Mouse (Mus musculus) limb, embryonic 10.5 days (tissue): ENCODE measurements around the gene Cd27. TPM values are rescaled to one million over a fixed set of nuclear protein-coding genes. Genes with fewer than 3 reads are reported as not detected.

ENCODE experiments used
- DNase-seq: peaks from one replicate; pipeline ENCODE4 v3.0.0-alpha.2; 2017; ENCODE audit warnings: low spot score
- H3K27ac ChIP-seq: fragments of 300-500 bp; sonication (generic); 2 replicates; pipeline ENCODE4 v1.5.1; 2016; ENCODE audit warnings: mild to moderate bottlenecking
- H3K27me3 ChIP-seq: fragments of 300-500 bp; sonication (generic); 2 replicates; pipeline ENCODE4 v1.6.1; 2016; ENCODE audit warnings: low read depth, mild to moderate bottlenecking; ENCODE audit not compliant: poor library complexity, severe bottlenecking
- H3K36me3 ChIP-seq: fragments of 300-500 bp; sonication (generic); 2 replicates; pipeline ENCODE4 v1.6.1; 2016; ENCODE audit warnings: mild to moderate bottlenecking, moderate library complexity
- H3K4me1 ChIP-seq: fragments of 300-500 bp; sonication (generic); 2 replicates; pipeline ENCODE4 v1.6.1; 2016
- H3K4me3 ChIP-seq: fragments of 300-500 bp; sonication (generic); 2 replicates; pipeline ENCODE4 v1.5.1; 2016; ENCODE audit warnings: mild to moderate bottlenecking, moderate library complexity
- H3K9me3 ChIP-seq: fragments of 300-500 bp; sonication (generic); replicated peaks from 2 replicates; pipeline ENCODE4 v1.6.1; 2016; ENCODE audit warnings: mild to moderate bottlenecking
- WGBS: fragments of 180-500 bp; shearing (Covaris S2); methylation state at CpG from one replicate; pipeline ENCODE4 v1.1.7; 2016; 5-methylcytosine and 5-hydroxymethylcytosine counted together
- polyA plus RNA-seq: library from polyadenylated mRNA; unstranded; fragments of >200 nt; fragmentation: Nextera tagmentation; extraction: Ambion mirVana; gene quantifications from 2 replicates; pipeline ENCODE4 v1.2.1, GENCODE M21; 2016

The Cd27 gene
- polyA plus RNA-seq, 1 experiment from 2014 or later, result 1.6 TPM

DNA sequence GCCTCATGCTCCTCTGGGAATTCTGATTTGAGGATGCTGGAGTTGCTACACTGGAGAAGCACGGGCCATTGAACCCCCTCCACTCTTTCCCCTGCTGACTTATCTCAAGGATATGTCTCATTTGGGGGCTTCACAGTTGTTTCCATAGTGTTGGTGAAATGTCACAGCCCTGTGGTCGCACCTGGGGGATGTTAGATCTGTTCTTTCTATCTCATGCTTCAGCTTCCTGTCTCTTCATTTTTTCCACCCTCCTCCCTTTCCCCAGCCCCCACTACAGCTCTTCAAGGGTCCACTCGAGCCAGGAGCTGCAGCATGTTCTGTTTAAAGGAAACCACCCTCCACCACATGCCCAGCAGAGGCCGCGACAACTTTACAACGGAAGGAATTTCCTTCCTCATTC, 1.6 kb upstream of the Cd27 start:
- H3K4me3 ChIP-seq, result no peak overlapping the region
- H3K36me3 ChIP-seq, result no peaks in the 10 kb centered on the region
- no peak overlapping the region for H3K27ac ChIP-seq
- whole genome bisulfite sequencing, result 75% methylated on average over 6 of the region's 6 CpGs
- no peaks in the 10 kb centered on the region for H3K27me3 ChIP-seq
- H3K9me3 ChIP-seq, result no peaks in the 10 kb centered on the region
- no peak for DNase-seq
- peaks cover 6% of the 10 kb centered on the region; the same call in 1 of the 2 replicates for H3K4me1 ChIP-seq

DNA sequence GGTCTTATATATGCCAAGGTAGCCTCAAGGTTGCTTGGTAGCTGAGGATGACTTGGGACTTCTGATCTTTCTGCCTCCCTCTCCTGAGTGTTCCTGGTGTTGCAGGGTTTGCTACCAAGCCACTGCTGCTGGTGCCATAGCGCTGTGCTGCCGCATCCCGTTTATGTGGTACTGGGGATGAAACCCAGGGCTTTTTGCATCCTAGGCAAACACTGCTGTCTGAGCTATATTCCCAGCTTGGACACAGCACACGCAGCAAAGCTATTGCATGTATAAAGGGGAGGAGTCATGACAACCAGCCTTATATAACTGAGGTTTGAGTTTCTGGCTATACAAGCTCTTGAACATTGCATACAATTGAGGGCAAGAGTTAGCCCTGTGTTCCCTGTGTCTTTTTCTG, 611 bp upstream of the Cd27 start:
- Histone ChIP-seq H3K36me3 (no peaks in the 10 kb centered on the region), H3K4me3 (no peak overlapping the region), H3K9me3 (no peaks in the 10 kb centered on the region), H3K27me3 (no peaks in the 10 kb centered on the region), H3K4me1 (peaks cover 6% of the 10 kb centered on the region), H3K27ac (no peak overlapping the region)
- 85% methylated on average over 4 of the region's 4 CpGs for WGBS
- DNase-seq, result no peak

DNA sequence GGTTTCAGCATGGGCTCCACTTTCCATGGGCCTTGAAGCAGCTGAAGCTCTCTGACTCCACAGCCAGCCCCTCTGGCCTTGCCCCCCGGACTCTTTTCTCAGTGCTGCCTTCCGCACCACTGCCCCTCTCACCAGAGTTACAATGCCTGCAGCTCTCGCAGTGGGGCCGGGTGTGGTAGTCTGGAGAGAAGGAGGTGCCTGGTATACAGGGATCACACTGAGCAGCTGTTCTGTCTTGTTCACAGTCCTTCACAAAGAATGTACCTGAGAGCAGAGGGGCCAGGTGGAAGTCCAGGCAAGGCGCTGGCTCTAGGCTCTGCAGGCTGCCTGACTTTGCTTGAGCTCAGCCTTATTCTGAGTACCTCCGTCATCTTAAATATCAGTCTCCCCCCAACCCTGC, 469 bp downstream of the Cd27 start:
- Histone ChIP-seq H3K9me3 (no peaks in the 10 kb centered on the region), H3K36me3 (no peaks in the 10 kb centered on the region), H3K4me3 (no peak overlapping the region), H3K27me3 (no peaks in the 10 kb centered on the region), H3K27ac (no peak overlapping the region), H3K4me1 (peaks cover 16% of the 10 kb centered on the region)
- 81% methylated on average over 6 of the region's 6 CpGs for WGBS
- no peak for DNase-seq

DNA sequence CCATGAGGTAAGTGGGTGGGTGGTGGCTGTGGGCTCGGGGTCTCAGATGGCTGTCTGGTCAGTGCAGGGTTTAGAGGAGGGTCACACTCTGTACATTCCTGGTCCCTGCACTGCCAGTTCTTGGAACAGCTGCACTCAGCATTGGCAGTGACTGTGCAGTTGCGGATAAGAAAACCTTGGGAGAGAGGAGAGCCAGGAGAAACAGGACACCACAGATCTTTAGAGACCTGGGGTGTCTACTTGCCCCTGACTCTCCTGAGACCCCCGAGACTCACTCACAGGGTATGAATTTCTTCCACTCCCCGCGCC, 2.3 kb downstream of the Cd27 start:
- 73% methylated on average over 5 of the region's 5 CpGs for WGBS
- Histone ChIP-seq H3K36me3 (no peaks in the 10 kb centered on the region), H3K27me3 (no peaks in the 10 kb centered on the region), H3K4me3 (no peak overlapping the region), H3K4me1 (peaks cover 26% of the 10 kb centered on the region), H3K27ac (no peak overlapping the region), H3K9me3 (no peaks in the 10 kb centered on the region)
- no peak for DNase-seq

DNA sequence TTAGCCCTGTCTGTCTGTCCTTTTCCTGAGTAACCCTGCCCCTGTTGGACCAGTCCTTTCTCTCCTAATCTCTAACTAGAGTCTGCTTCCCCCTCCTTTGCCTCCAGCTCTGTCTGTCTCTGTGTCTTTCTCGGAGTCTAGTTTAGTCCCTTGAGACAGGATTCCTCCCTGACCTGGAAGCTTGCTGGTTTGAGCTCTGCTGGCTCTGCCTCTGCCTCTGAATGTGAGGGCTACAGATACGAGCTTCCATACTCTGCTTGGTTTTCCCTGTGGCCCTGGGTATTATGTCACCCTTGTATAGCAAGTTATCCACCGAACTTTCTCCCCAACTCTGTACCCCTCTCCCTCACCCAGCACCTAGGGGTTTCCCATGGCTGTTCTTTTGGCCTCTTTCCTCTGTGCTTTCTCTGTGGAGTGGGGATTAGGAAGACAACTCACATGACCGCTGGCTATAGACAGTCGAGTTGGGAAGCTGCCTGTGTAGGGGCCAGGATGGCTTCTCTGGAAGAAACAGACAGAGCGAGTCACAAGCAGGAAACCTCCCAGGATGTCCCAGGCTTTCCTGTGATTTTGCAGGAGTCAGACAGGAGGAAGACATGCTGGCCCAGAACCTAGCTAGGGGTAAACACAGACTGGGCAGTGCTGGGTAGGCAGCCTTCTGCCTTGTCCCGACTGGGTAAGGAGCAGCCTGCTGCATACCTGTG, 2.8 kb downstream of the Cd27 start:
- Histone ChIP-seq H3K4me1 (peaks cover 26% of the 10 kb centered on the region), H3K27ac (no peak overlapping the region), H3K36me3 (no peaks in the 10 kb centered on the region), H3K4me3 (no peak overlapping the region), H3K9me3 (no peaks in the 10 kb centered on the region), H3K27me3 (no peaks in the 10 kb centered on the region)
- WGBS, result 70% methylated on average over 7 of the region's 7 CpGs
- no peak for DNase-seq

DNA sequence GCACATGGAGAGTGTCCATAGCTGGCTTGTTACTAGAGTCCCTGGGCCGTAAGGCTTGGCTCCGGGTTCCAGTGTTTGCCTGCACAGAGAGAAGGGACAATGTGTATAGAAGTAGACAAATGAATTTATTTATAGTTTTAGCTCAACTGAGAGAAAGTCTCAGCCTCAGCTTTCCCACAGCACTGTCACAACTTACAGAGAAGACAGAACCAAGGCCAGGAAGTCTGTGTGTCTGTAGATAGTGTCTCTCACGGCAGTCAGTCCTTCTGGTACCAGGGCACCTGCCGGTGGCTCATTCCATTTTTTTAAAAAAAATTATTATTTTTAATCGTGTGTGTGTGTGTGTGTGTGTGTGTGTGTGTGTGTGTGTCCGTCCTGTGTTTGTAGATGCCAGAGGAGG, 4.3 kb downstream of the Cd27 start:
- H3K4me3 ChIP-seq, result no peak overlapping the region
- no peaks in the 10 kb centered on the region for H3K9me3 ChIP-seq
- DNase-seq, result no peak
- peaks cover 34% of the 10 kb centered on the region for H3K4me1 ChIP-seq
- no peaks in the 10 kb centered on the region for H3K36me3 ChIP-seq
- WGBS, result 76% methylated on average over 6 of the region's 6 CpGs
- no peaks in the 10 kb centered on the region for H3K27me3 ChIP-seq
- H3K27ac ChIP-seq, result no peak overlapping the region

DNA sequence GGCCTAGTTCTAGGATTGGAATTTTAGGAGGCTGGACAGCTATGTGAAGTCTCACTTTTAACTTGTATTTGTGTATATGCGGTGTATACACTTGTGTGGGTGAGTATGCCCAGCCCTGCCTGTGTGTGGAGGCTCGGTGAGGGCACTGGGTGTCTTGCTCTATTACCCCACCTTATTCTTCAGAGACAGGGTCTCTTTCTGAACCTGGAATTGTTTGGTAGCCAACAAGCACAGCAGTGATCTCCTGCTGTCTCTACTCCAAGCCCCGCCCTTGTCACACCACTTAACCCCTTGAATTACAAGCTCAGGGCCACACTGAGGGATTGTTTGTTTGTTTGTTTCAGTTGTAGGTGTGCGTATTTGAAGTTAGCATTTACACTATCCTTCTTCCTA, 4.8 kb downstream of the Cd27 start:
- WGBS, result 51% methylated on average over 4 of the region's 4 CpGs
- Histone ChIP-seq H3K4me1 (peaks cover 34% of the 10 kb centered on the region), H3K36me3 (no peaks in the 10 kb centered on the region), H3K27ac (peak overlapping the region; percentile 83; the same call in 1 of the 2 replicates), H3K4me3 (peak overlapping the region; percentile 58), H3K9me3 (no peaks in the 10 kb centered on the region), H3K27me3 (no peaks in the 10 kb centered on the region)
- DNase-seq, result no peak

DNA sequence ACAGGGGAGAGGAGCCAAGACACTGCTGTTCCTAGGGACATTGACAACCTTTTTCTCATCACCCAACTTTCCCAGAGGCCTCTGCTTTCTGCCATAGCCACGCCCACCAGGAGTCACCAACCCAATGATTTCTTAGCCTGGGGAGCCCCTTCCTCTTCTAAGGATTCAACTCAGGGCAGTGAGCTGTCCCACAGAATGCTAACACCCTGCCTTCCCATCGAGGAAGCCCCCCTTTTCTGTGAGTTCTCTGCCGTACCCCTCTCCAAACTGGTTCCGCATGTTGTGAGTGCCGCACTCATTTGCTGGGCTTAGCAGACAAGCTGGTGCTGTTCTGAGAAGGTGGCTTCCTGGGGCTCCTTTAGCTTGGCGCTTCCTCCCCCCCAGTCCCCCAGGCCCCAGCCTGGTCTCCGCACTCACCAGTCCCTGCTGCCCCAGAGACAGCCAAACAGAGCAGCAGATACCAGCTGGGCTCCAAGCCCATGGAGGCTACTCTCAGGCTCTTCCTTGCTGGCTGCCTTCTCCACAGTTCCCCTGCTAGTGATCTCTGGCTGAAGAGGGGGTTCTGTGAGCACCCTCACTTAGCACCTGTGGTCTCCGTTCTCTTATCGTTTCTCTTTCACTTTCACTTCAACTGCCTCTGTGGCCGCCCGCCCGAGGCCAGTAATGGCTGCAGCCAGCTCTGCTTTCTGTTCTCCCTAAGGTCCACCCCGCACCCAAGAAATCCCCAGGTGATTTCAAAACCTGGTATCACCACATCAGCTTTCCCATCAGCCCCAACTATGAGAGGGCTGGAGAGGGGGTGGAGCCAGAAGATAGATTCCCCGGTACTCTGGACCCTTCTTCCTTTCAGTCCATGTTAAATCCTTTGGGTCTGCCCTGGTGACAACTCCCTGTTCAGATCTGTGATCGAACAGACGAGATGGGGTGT, 5.4 kb downstream of the Cd27 start, which contains the start of gene Tapbpl:
Gene Tapbpl, minus strand, starts transcription at position 744 of the 928 bp plus-strand sequence.
- H3K4me1 ChIP-seq, result peaks cover 34% of the 10 kb centered on the region
- H3K4me3 ChIP-seq, result peak within 1 kb of the TSS; percentile 58
- 4% methylated on average over 16 of the region's 16 CpGs for WGBS
- H3K36me3 ChIP-seq, result no peaks in the 10 kb centered on the region
- H3K27me3 ChIP-seq, result no peaks in the 10 kb centered on the region
- DNase-seq, result peak; percentile 44
- H3K9me3 ChIP-seq, result no peaks in the 10 kb centered on the region
- peak within 1 kb of the TSS; percentile 83 for H3K27ac ChIP-seq

DNA sequence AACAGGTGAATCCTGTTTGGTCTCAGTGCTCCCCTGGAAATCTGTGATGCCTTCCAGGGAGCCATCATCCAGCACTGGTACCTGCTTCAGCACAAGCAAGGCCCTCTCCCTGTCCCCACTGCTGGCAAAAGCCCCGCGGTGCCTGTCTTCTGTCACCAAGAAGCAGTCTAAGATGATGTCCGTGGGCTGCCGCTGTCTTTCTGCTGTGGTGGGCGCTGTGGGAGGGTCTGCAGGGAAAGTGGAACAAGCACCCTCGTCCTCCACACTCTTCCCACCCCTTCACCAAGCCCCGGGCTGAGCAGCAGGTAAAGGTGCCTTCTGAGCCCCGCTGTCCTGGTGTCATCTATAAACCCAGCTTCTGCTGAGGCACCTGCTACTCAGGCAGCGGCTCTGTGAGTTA, 6.2 kb downstream of the Cd27 start:
- Histone ChIP-seq H3K27me3 (no peaks in the 10 kb centered on the region), H3K27ac (no peak overlapping the region), H3K9me3 (no peaks in the 10 kb centered on the region), H3K4me3 (no peak overlapping the region), H3K4me1 (peaks cover 34% of the 10 kb centered on the region), H3K36me3 (no peaks in the 10 kb centered on the region)
- no peak for DNase-seq
- WGBS, result 66% methylated on average over 9 of the region's 9 CpGs

DNA sequence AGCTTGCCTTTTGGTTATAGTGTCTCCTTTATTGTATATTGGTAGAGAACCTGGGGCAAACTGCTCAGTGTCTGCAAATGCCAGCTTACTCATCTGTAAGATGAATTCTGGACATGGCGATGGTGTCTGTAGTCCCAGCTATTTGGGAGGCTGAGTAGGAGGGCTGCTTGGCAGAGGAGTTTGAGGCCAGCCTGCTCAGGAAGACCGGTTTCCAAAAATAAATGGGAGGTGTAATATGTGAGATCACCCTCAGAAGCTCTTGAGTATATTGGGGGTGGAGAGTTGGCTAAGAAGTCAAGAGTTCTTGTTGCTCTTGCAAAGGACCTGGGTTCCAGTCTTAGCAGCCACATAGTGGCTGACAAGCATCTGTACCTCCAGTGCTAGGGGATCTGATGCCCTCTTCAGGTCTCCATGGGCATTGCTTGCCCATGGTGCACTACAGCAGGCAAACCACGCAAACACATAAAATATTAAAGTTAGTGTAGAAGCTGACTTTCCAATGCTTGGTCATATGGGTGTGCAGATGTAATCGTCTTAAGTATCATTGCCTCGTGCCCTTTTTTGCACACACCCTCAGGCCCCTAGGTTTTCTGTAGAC, 11.2 kb downstream of the Cd27 start:
- Histone ChIP-seq H3K27me3 (no peaks in the 10 kb centered on the region), H3K36me3 (0 out of 2 replicates have a peak, but pooled peaks cover 3% of the 10 kb centered on the region), H3K4me1 (peaks cover 11% of the 10 kb centered on the region), H3K4me3 (no peak overlapping the region), H3K27ac (no peak overlapping the region), H3K9me3 (no peaks in the 10 kb centered on the region)
- WGBS, result 84% methylated on average over 5 of the region's 5 CpGs
- DNase-seq, result no peak

DNA sequence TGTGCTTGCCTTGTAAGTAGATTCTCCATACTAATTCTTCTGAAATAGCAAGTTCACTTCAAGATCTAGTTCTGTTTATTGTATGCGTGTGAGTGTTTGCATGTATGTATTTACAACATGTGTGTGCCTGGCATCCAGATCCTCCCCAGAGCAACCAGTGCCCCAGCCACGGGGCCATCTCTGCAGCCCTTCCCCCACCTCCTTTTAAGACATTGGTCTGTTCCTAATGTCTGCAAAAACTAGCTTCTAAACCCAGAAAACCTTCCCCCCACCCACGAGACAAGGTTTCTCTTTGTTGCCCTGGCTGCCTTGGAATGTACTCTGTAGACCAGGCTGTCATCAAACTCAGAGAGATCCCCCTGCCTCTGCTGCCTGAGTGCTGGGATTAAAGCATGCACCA, 14.2 kb downstream of the Cd27 start:
- WGBS, result 78% methylated on average over 3 of the region's 3 CpGs

DNA sequence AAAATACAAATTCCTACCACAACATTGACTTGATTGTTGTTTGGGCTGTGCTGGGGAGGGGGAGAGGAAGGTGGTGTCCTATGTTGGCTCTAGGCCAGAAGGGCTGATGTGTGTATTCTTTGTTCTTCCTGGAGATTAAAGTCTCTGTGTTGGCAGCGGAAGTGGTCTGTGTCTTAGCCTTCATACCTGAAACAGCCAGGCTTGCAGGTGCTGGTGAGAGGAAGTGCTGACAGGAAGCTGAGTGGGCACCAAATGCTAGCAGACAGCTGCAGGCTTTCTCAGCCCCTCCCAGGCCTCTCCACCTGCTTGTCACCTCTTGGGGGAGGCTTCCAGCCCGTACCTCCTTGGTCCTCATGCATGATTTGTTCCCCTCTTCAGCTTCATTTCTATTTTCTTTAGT, 14.7 kb downstream of the Cd27 start:
- Histone ChIP-seq H3K27me3 (peaks cover 5% of the 10 kb centered on the region), H3K4me3 (no peak overlapping the region), H3K9me3 (no peaks in the 10 kb centered on the region), H3K27ac (no peak overlapping the region), H3K4me1 (no peaks in the 10 kb centered on the region; the same call in 1 of the 2 replicates), H3K36me3 (0 out of 2 replicates have a peak, but pooled peaks cover 3% of the 10 kb centered on the region)
- DNase-seq, result no peak
- 69% methylated on average over 2 of the region's 2 CpGs for WGBS

More for the DNA sequence above, 14.2 kb downstream of the Cd27 start:
- H3K27ac ChIP-seq, result no peak overlapping the region
- H3K4me3 ChIP-seq, result no peak overlapping the region
- no peaks in the 10 kb centered on the region for H3K9me3 ChIP-seq
- DNase-seq, result no peak
- no peaks in the 10 kb centered on the region; the same call in 1 of the 2 replicates for H3K4me1 ChIP-seq
- H3K27me3 ChIP-seq, result peaks cover 2% of the 10 kb centered on the region
- 0 out of 2 replicates have a peak, but pooled peaks cover 3% of the 10 kb centered on the region for H3K36me3 ChIP-seq
